Mouse (Mus musculus) intestine, embryonic 15.5 days (tissue): ENCODE data around the gene Pradc1. TPM values are rescaled to one million over a fixed set of nuclear protein-coding genes. Genes with fewer than 3 reads are reported as not detected.

Experiments used
- ATAC-seq: fragments of 200-750 bp; cut with Nextera tagmentation; 2 replicates; pipeline ENCODE4 v1.8.0; 2017; ENCODE audit warnings: moderate TSS enrichment, moderate library complexity
- H3K27ac ChIP-seq: fragments of 300-500 bp; sonication (generic); 2 replicates; pipeline ENCODE4 v1.5.1; 2015; ENCODE audit warnings: mild to moderate bottlenecking, inconsistent platforms
- H3K27me3 ChIP-seq: fragments of 300-500 bp; sonication (generic); replicated peaks from 2 replicates; pipeline ENCODE4 v1.6.1; 2015; ENCODE audit warnings: inconsistent platforms
- H3K36me3 ChIP-seq: fragments of 300-500 bp; sonication (generic); 2 replicates; pipeline ENCODE4 v1.6.1; 2015; ENCODE audit warnings: inconsistent platforms
- H3K4me1 ChIP-seq: fragments of 300-500 bp; sonication (generic); replicated peaks from 2 replicates; pipeline ENCODE4 v1.6.1; 2015; ENCODE audit warnings: inconsistent platforms
- H3K4me2 ChIP-seq: fragments of 300-500 bp; sonication (generic); replicated peaks from 2 replicates; pipeline ENCODE4 v1.6.1; 2015; ENCODE audit warnings: mild to moderate bottlenecking, inconsistent platforms
- H3K4me3 ChIP-seq: fragments of 300-500 bp; sonication (generic); replicated peaks from 2 replicates; pipeline ENCODE4 v1.5.1; 2015; ENCODE audit warnings: inconsistent platforms
- H3K9ac ChIP-seq: fragments of 300-500 bp; sonication (generic); 2 replicates; pipeline ENCODE4 v1.6.1; 2015; ENCODE audit warnings: inconsistent platforms
- H3K9me3 ChIP-seq: fragments of 300-500 bp; sonication (generic); 2 replicates; pipeline ENCODE4 v1.6.1; 2016; ENCODE audit warnings: inconsistent platforms
- WGBS: fragments of 180-500 bp; shearing (Covaris S2); methylation state at CpG from one replicate; pipeline ENCODE4 v1.1.7; 2015; 5-methylcytosine and 5-hydroxymethylcytosine counted together
- polyA plus RNA-seq: library from polyadenylated mRNA; unstranded; fragments of >200 nt; fragmentation: Nextera tagmentation; extraction: Ambion mirVana; gene quantifications from 2 replicates; pipeline ENCODE4 v1.2.1, GENCODE M21; 2015

Pradc1 gene
- 38.5 and 42.9 TPM in 2 replicates for polyA plus RNA-seq

GRCm38 (mm10) chr6:85451664-85452410 lies at the start of gene Pradc1:
TSS of gene Pradc1 (minus strand) at chr6:85451970.
- WGBS = under 1% methylated on average over 54 of the region's 54 CpGs
- Histone ChIP-seq H3K27ac (peak within 1 kb of the TSS; percentile 94), H3K4me3 (peak within 1 kb of the TSS; percentile 82), H3K4me2 (peak within 1 kb of the TSS; percentile 98), H3K36me3 (no peaks in the 10 kb centered on the region), H3K9me3 (no peaks in the 10 kb centered on the region), H3K4me1 (peaks cover 27% of the 10 kb centered on the region), H3K27me3 (no peaks in the 10 kb centered on the region), H3K9ac (peak within 1 kb of the TSS; percentile 82)
- ATAC-seq = peak; percentile 91

- peaks cover 27% of the 10 kb centered on the region for H3K27me3 ChIP-seq
- WGBS = 50% methylated on average over 1 of the region's 1 CpGs
- no peak for ATAC-seq
These were observed 48.6 kb upstream of the Pradc1 start for GRCm38 (mm10) chr6:85500416-85500815.

GRCm38 (mm10) chr6:85498147-85498546 lies 46.4 kb upstream of the Pradc1 start:
- no peaks in the 10 kb centered on the region for H3K9me3 ChIP-seq
- no peak overlapping the region for H3K9ac ChIP-seq
- ATAC-seq = no peak
- H3K4me1 ChIP-seq = peaks cover 7% of the 10 kb centered on the region
- 61% methylated on average over 9 of the region's 9 CpGs for WGBS
- no peak overlapping the region for H3K27ac ChIP-seq
- no peak overlapping the region for H3K4me2 ChIP-seq
- no peaks in the 10 kb centered on the region for H3K36me3 ChIP-seq
- peaks cover 12% of the 10 kb centered on the region; the same call in 1 of the 2 replicates for H3K27me3 ChIP-seq
- no peak overlapping the region for H3K4me3 ChIP-seq

More at GRCm38 (mm10) chr6:85500416-85500815, 48.6 kb upstream of the Pradc1 start:
- no peaks in the 10 kb centered on the region for H3K36me3 ChIP-seq
- no peak overlapping the region for H3K4me2 ChIP-seq
- H3K27ac ChIP-seq = no peak overlapping the region
- H3K9me3 ChIP-seq = no peaks in the 10 kb centered on the region
- H3K4me3 ChIP-seq = no peak overlapping the region
- H3K4me1 ChIP-seq = peaks cover 7% of the 10 kb centered on the region
- no peak overlapping the region for H3K9ac ChIP-seq

GRCm38 (mm10) chr6:85496976-85497375 lies 45.2 kb upstream of the Pradc1 start:
- H3K4me3 ChIP-seq = no peak overlapping the region
- H3K27ac ChIP-seq = no peak overlapping the region
- H3K27me3 ChIP-seq = 0 out of 2 replicates have a peak, but pooled peaks cover 2% of the 10 kb centered on the region
- no peak overlapping the region for H3K4me2 ChIP-seq
- H3K9ac ChIP-seq = no peak overlapping the region
- H3K36me3 ChIP-seq = no peaks in the 10 kb centered on the region
- H3K9me3 ChIP-seq = no peaks in the 10 kb centered on the region
- peaks cover under 1% of the 10 kb centered on the region; the same call in 1 of the 2 replicates for H3K4me1 ChIP-seq
- no peak for ATAC-seq

- Histone ChIP-seq H3K36me3 (no peaks in the 10 kb centered on the region), H3K9ac (no peak overlapping the region), H3K27ac (no peak overlapping the region), H3K9me3 (no peaks in the 10 kb centered on the region), H3K4me2 (no peak overlapping the region), H3K27me3 (0 out of 2 replicates have a peak, but pooled peaks cover 4% of the 10 kb centered on the region), H3K4me1 (no peaks in the 10 kb centered on the region), H3K4me3 (no peak overlapping the region)
- WGBS = 88% methylated on average over 3 of the region's 3 CpGs
- no peak for ATAC-seq
These were observed 39.8 kb upstream of the Pradc1 start for GRCm38 (mm10) chr6:85491606-85492005.

- WGBS = 89% methylated on average over 4 of the region's 4 CpGs
- ATAC-seq = no peak
- H3K4me1 ChIP-seq = no peaks in the 10 kb centered on the region
- no peaks in the 10 kb centered on the region for H3K36me3 ChIP-seq
- H3K27ac ChIP-seq = no peak overlapping the region
- H3K9ac ChIP-seq = no peak overlapping the region
- peaks cover 13% of the 10 kb centered on the region for H3K27me3 ChIP-seq
- H3K9me3 ChIP-seq = no peaks in the 10 kb centered on the region
- no peak overlapping the region for H3K4me3 ChIP-seq
- no peak overlapping the region for H3K4me2 ChIP-seq
These were observed 38.5 kb upstream of the Pradc1 start for GRCm38 (mm10) chr6:85490252-85490651.

GRCm38 (mm10) chr6:85489717-85490116 lies 37.9 kb upstream of the Pradc1 start:
- no peaks in the 10 kb centered on the region for H3K36me3 ChIP-seq
- no peak for ATAC-seq
- no peaks in the 10 kb centered on the region for H3K9me3 ChIP-seq
- 59% methylated on average over 3 of the region's 3 CpGs for WGBS
- no peak overlapping the region for H3K9ac ChIP-seq
- no peak overlapping the region for H3K4me3 ChIP-seq
- no peaks in the 10 kb centered on the region; the same call in 1 of the 2 replicates for H3K4me1 ChIP-seq
- H3K27me3 ChIP-seq = peaks cover 19% of the 10 kb centered on the region
- H3K4me2 ChIP-seq = no peak overlapping the region
- H3K27ac ChIP-seq = no peak overlapping the region

GRCm38 (mm10) chr6:85488510-85488909 lies 36.7 kb upstream of the Pradc1 start:
- no peak overlapping the region for H3K4me2 ChIP-seq
- 80% methylated on average over 4 of the region's 4 CpGs for WGBS
- H3K27me3 ChIP-seq = peaks cover 31% of the 10 kb centered on the region
- no peaks in the 10 kb centered on the region for H3K36me3 ChIP-seq
- H3K9ac ChIP-seq = no peak overlapping the region
- peaks cover 11% of the 10 kb centered on the region for H3K4me1 ChIP-seq
- no peak overlapping the region for H3K4me3 ChIP-seq
- no peaks in the 10 kb centered on the region for H3K9me3 ChIP-seq
- H3K27ac ChIP-seq = no peak overlapping the region
- no peak for ATAC-seq

- no peak overlapping the region for H3K4me2 ChIP-seq
- ATAC-seq = no peak
- no peak overlapping the region for H3K4me3 ChIP-seq
- peaks cover 11% of the 10 kb centered on the region for H3K4me1 ChIP-seq
- 76% methylated on average over 2 of the region's 2 CpGs for WGBS
- H3K9ac ChIP-seq = no peak overlapping the region
- peaks cover 44% of the 10 kb centered on the region for H3K27me3 ChIP-seq
- no peak overlapping the region for H3K27ac ChIP-seq
- no peaks in the 10 kb centered on the region for H3K36me3 ChIP-seq
- no peaks in the 10 kb centered on the region for H3K9me3 ChIP-seq
These were observed 34.0 kb upstream of the Pradc1 start for GRCm38 (mm10) chr6:85485738-85486137.

- peak overlapping the region; percentile 65 for H3K4me2 ChIP-seq
- H3K36me3 ChIP-seq = no peaks in the 10 kb centered on the region
- H3K27me3 ChIP-seq = peaks cover 44% of the 10 kb centered on the region
- 4% methylated on average over 92 of the region's 92 CpGs for WGBS
- no peak overlapping the region for H3K27ac ChIP-seq
- peak; percentile 71 for ATAC-seq
- H3K4me3 ChIP-seq = peak overlapping the region; percentile 37
- H3K9me3 ChIP-seq = no peaks in the 10 kb centered on the region
- no peak overlapping the region for H3K9ac ChIP-seq
- peaks cover 11% of the 10 kb centered on the region for H3K4me1 ChIP-seq
These were observed 32.3 kb upstream of the Pradc1 start for GRCm38 (mm10) chr6:85483843-85484721.

- no peaks in the 10 kb centered on the region for H3K9me3 ChIP-seq
- 64% methylated on average over 16 of the region's 16 CpGs for WGBS
- H3K4me2 ChIP-seq = no peak overlapping the region
- H3K27ac ChIP-seq = no peak overlapping the region
- H3K9ac ChIP-seq = no peak overlapping the region
- H3K27me3 ChIP-seq = peaks cover 33% of the 10 kb centered on the region
- no peaks in the 10 kb centered on the region for H3K36me3 ChIP-seq
- ATAC-seq = no peak
- no peak overlapping the region for H3K4me3 ChIP-seq
- peaks cover 11% of the 10 kb centered on the region for H3K4me1 ChIP-seq
These were observed 28.9 kb upstream of the Pradc1 start for GRCm38 (mm10) chr6:85480685-85481084.

- Histone ChIP-seq H3K4me3 (no peak overlapping the region), H3K9ac (no peak overlapping the region), H3K36me3 (no peaks in the 10 kb centered on the region), H3K27ac (no peak overlapping the region), H3K27me3 (peaks cover 28% of the 10 kb centered on the region), H3K4me1 (peaks cover 11% of the 10 kb centered on the region), H3K4me2 (no peak overlapping the region), H3K9me3 (no peaks in the 10 kb centered on the region)
- WGBS = 79% methylated on average over 5 of the region's 5 CpGs
- ATAC-seq = no peak
These were observed 28.2 kb upstream of the Pradc1 start for GRCm38 (mm10) chr6:85479979-85480378.
